ENCODE assay signal across 28 mouse cellular contexts in genomic region chr8:114473546-114473945, GRCm38 (mm10). TPM values are rescaled to one million over a fixed set of nuclear protein-coding genes. Genes with fewer than 3 reads are reported as not detected.
"Had no signal": no experiment of that assay in that cellular context is flagged by ENCODE, and none has a peak within 500 bp of the region (broad histone marks: within the 10 kb centered on the region; RNA-seq: fewer than 3 reads in every experiment).

No protein-coding gene starts in this region.

- H3K27me3 ChIP-seq: limb, embryonic 13.5 days; liver, embryonic 12.5 days; liver, embryonic 15.5 days; midbrain, embryonic 12.5 days; midbrain, embryonic 15.5 days; neural tube, embryonic 12.5 days; neural tube, embryonic 15.5 days; stomach, embryonic 15.5 days had no signal

- H3K27ac ChIP-seq: layer of hippocampus, adult 2 months; limb, embryonic 10.5 days; limb, embryonic 13.5 days; liver, embryonic 12.5 days; liver, embryonic 15.5 days; midbrain, embryonic 12.5 days; midbrain, embryonic 15.5 days; neural tube, embryonic 12.5 days; neural tube, embryonic 15.5 days; stomach, embryonic 15.5 days had no signal

- H3K4me1 ChIP-seq: liver, embryonic 12.5 days; liver, embryonic 15.5 days; midbrain, embryonic 12.5 days; midbrain, embryonic 15.5 days; neural tube, embryonic 12.5 days had no signal

- H3K9me3 ChIP-seq: limb, embryonic 10.5 days; limb, embryonic 13.5 days; liver, embryonic 12.5 days; liver, embryonic 15.5 days; midbrain, embryonic 12.5 days; midbrain, embryonic 15.5 days; neural tube, embryonic 12.5 days; neural tube, embryonic 15.5 days; stomach, embryonic 15.5 days had no signal

- H3K9ac ChIP-seq: limb, embryonic 13.5 days; liver, embryonic 12.5 days; liver, embryonic 15.5 days; midbrain, embryonic 12.5 days; midbrain, embryonic 15.5 days; neural tube, embryonic 12.5 days; neural tube, embryonic 15.5 days; stomach, embryonic 15.5 days had no signal

- H3K4me2 ChIP-seq: limb, embryonic 13.5 days; liver, embryonic 12.5 days; liver, embryonic 15.5 days; midbrain, embryonic 12.5 days; midbrain, embryonic 15.5 days; neural tube, embryonic 12.5 days; neural tube, embryonic 15.5 days; stomach, embryonic 15.5 days had no signal

- ATAC-seq: liver, embryonic 12.5 days; midbrain, embryonic 15.5 days had no signal

- DNase-seq: kidney, adult 18-20 months; kidney, adult 9 months; kidney, postnatal 14 days; layer of hippocampus, adult 9-11 months; liver; lung, adult 18-20 months; lung, postnatal 36 days; right cerebral cortex, adult 18-20 months; right cerebral cortex, postnatal 14 days; spleen, adult 18-20 months; thymus, postnatal 25 days had no signal

- H3K4me3 ChIP-seq: layer of hippocampus, adult 2 months; limb, embryonic 10.5 days; limb, embryonic 13.5 days; liver, embryonic 12.5 days; liver, embryonic 15.5 days; midbrain, embryonic 12.5 days; midbrain, embryonic 15.5 days; neural tube, embryonic 12.5 days; neural tube, embryonic 15.5 days; stomach, embryonic 15.5 days had no signal

- H3K36me3 ChIP-seq: limb, embryonic 13.5 days; midbrain, embryonic 12.5 days; midbrain, embryonic 15.5 days; neural tube, embryonic 12.5 days; neural tube, embryonic 15.5 days; stomach, embryonic 15.5 days had no signal

RNA-seq across cellular contexts. Expression of gene Clec3a, which starts 55.7 kb away (rescaled TPM):
- total RNA-seq: layer of hippocampus, adult 2 months; layer of hippocampus, postnatal 25 days; left cerebral cortex, adult 18-20 months; left cerebral cortex, postnatal 25 days; megakaryocyte, adult 5-6 weeks had no signal
- polyA plus RNA-seq: kidney, embryonic 16.5 days; large intestine, adult 2 months; limb, embryonic 10.5 days; liver, embryonic 12.5 days; liver, embryonic 15.5 days; midbrain, embryonic 15.5 days; neural tube, embryonic 12.5 days; thymus, postnatal 0 days had no signal
